Mouse (Mus musculus) olfactory bulb, adult 2 months (tissue): Measurements from ENCODE around the gene Card6.

Experiments
- CTCF ChIP-seq: fragments of 200-500 bp; IDR thresholded peaks from 2 replicates; pipeline ENCODE4 v1.5.1; 2012; ENCODE audit warnings: low read depth, mild to moderate bottlenecking, low read length, moderate library complexity; ENCODE audit not compliant: insufficient read depth
- POLR2A ChIP-seq: fragments of 200-500 bp; IDR thresholded peaks from 2 replicates; pipeline ENCODE4 v1.6.1; 2012; ENCODE audit warnings: mild to moderate bottlenecking, low read depth, low read length, moderate library complexity; ENCODE audit not compliant: insufficient read depth

- TF ChIP-seq CTCF (no peak), POLR2A (no peak)
These were observed 31.5 kb upstream of the Card6 start for GRCm38 (mm10) chr15:5139863-5140262.
